Mouse (Mus musculus) CH12.LX (cell line): ENCODE results near the gene Shbg.

Source experiments
- CTCF ChIP-seq, 2 experiments: IDR thresholded peaks in 1 of 2; conservative IDR thresholded peaks in 1 of 2; 2 replicates each; pipeline ENCODE4 v1.5.1; 2011 to 2012; ENCODE audit warnings: low read depth in 2 of 2, low read length in 2 of 2, improper control_type of control experiment in 1 of 2, inconsistent platforms in 1 of 2, mild to moderate bottlenecking in 1 of 2, moderate library complexity in 1 of 2
- POLR2A ChIP-seq: IDR thresholded peaks from 2 replicates; pipeline ENCODE4 v1.6.1; 2011; ENCODE audit warnings: low read depth, mild to moderate bottlenecking, improper control_type of control experiment, low read length
- TBP ChIP-seq: conservative IDR thresholded peaks from 2 replicates; pipeline ENCODE4 v1.6.1; 2011; ENCODE audit warnings: low read depth, low read length, improper control_type of control experiment
- ZMIZ1 ChIP-seq: IDR thresholded peaks from 2 replicates; pipeline ENCODE4 v1.6.1; 2012; ENCODE audit warnings: low read depth, mild to moderate bottlenecking, inconsistent platforms, low read length, improper control_type of control experiment

GRCm38 (mm10) chr11:69599436-69599835, 18.3 kb downstream of the Shbg start:
- TF ChIP-seq ZMIZ1 (no peak), CTCF (conservative IDR thresholded peaks at IDR 0.05 in 1 of 2, IDR thresholded peaks at IDR 0.05 in 1 of 2; ENCODE audit: low read depth in 2 of 2, low read length in 2 of 2) (peak in 1 of 2 experiments; percentile 40; a peak in 2 of 4 replicates), POLR2A (no peak), TBP (no peak)
